Mouse (Mus musculus) spleen, adult 18-20 months (tissue): ENCODE results near the gene Thbs3.

Experiments used
- DNase-seq, 2 experiments: peaks; one replicate each; pipeline ENCODE4 v3.0.0; 2022; ENCODE audit warnings: mixed read lengths in 2 of 2

Thbs3 gene

DNA sequence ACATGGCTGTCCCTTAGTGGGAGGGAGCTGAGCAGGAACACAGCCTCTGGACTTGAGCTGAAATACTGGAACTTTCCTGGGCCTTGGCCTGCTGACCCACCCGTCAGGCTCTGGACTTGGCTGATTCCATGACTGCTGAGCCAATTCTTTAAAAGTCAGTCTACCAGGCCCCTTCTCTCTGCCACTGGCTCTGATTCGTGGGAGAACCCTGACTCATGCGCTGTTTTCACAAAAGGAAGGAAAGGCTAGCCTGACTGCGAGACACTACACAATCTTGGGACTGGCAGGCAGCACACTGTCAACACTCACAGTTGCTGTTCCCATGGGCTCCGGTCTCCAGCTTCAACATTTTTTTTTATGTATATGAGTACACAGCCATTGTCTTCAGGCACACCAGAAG, 41.2 kb downstream of the Thbs3 start:
- no peak for DNase-seq

DNA sequence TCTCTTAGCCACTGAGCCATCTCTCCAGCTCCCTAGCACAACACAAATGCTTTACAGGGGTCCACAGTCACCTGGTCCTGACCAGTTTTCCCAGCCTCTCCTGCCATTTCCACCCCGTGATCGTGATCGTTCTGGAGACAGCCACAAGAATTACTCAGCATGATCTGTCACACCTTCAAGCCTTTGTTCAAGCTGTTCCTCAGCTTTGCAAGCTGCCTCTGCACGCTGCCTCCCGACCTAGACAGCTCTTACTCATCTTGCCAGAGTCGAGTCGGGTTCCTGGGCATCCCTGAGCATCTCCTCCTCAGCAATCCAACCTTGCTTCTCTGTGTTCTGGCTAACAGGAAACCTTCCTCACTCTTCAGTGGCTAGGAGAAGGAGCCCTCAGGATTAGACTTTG, 44.1 kb downstream of the Thbs3 start, which contains the start of gene Dpm3:
Dpm3 (plus strand) TSS at position 283 of the 400 bp plus-strand sequence.
- DNase-seq, result no peak

DNA sequence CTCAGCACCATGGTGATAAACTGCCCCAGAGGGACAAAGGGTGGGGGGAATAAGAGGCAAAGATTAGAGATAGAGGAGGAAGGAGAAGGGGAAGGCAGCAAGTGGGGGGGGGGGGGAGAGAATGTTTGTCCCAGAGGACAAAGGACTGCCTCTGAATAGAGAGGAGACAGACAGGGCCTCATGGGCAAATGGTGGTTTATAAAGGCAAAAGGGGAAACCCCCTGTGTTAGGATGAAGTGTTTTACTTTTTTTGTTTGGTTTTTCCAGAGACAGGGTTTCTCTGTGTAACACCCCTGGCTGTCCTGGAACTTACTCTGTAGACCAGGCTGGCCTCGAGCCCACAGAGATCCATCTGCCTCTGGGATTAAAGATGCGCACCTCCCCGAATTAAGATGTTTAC, 45.2 kb downstream of the Thbs3 start:
- no peak for DNase-seq

DNA sequence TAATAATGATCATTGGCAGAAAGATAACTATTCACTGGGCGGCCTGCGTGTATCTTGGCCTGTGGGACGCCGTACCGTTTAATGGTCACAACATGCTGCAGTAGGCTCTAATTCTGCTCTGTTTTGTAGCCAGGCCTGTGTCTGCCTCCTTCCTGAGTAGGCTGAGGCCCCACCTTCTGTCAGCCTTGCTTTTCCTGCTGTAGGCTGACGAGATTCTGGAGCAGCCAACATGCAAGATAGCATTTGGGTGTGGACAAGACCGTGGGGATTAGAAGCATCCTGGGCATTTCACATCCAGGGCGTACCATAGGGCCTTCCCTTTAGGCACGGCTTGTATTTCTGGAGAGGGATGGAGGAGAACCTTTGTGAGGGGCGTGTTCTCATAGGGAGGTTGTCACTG, 47.4 kb downstream of the Thbs3 start:
- no peak for DNase-seq

DNA sequence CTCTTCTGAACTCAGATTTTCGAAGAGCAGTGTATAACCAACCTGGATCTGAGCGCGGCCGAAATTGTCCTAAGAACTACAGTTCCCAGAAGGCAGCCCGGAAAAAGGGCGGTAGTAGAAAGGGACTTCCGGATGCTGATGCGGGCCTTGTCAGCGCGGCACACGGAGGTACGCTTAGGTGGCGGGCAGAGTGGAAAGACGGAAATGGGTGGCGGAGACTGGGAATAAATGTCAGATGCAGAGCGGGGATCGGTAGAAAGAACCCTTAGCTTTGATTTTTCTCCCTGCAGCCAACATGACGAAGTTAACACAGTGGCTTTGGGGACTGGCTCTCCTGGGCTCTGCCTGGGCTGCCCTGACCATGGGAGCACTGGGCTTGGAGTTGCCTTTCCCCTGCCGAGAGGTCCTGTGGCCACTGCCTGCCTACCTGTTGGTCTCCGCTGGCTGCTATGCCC, 51.5 kb downstream of the Thbs3 start:
- peak; percentile 62 to 69 for DNase-seq

DNA sequence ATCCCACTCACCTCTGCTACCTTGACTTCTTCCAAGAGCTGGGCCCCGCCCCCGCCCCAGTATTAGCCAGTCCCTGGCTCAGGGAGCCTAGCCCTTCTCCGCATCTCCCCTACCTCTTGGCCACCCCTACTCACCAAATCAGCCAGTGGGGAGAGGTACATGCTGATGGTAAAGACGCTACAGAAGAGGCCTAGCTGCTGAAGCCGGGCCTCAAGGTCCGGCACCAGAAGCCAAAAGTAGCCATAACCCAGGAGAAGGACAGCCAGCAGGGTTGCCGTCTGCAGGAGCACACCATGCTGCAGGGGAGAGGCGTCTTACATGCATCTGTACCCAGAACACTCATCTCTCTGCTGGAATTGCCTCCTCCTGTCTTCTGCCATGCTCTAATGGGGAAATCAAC, 53.9 kb downstream of the Thbs3 start:
- no peak for DNase-seq

DNA sequence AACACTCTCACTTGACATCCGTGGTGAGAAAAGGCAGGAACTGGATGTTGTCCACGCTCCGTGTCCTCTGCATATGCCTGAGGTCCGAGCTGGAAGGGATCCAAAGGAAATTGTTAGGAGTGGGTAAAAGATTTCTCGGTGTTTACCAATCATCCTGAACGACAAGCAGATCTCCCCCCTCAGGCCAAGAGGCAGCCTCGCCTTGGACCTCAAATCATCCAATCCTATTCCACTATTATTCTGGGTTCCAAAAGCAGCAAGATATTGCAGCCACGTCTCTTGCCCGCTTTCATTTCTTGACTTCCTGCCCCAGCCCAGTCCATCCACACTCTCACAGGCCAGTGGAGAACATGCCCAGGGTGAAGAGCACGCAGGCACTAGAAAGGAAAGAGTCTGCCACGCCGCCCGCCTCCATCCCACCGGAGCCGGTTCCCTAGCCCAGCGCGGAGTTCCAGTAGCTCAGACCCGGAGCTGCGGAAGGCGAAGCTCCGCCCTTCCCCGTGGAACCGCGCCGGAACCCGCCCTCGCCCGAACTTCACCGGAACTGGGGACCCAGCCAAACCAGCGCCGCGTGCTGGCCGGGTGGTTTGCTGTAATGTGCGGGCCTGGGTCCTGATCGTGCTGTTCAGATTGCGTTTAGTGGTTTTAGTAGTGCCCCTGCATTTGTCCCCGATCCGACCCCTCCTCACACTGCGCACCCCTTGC, 55.2 kb downstream of the Thbs3 start, which contains the start of gene Slc50a1:
Slc50a1 (minus strand) TSS at position 520 of the 705 bp plus-strand sequence.
- DNase-seq, result peak; percentile 71 to 82

DNA sequence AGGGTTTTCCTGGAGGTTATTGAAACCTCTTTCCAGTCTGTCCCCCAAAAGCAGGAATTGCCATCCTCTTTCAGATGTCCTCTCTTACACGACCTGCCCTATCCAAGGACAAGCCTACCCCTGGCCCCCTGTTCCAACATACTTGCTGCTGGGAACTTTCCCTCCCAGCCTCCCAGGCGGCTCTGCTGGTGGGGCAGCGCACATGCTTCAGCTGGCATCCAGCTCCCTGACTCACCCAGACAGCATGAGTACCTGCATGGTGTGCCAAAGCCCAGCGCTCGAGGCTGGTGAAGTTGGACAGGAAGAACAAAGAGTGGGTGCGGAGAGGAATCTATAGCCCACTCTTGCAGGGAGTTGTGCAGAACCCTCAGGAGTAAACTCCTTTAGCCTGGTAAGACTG, 55.9 kb downstream of the Thbs3 start:
- DNase-seq, result peak in 1 of 2 experiments; percentile 23

DNA sequence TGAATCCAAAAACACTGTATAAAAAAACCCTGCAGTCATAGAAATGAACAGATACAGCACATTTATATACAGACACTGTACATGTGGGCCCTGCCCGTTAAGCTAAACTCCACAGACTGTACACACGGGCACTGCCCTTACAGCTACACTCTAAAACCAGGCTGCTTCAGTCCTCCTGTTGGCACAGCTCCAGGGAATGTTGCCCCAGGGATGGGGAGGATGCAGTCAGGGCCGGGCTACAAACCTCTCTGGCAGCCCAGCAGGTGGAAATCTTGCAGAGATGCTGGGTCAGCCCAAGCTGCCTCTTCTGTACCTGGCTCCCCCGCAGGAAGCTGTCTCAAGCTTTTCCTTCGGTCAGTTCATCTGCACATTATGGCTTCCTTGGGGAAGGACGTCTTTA, 56.8 kb downstream of the Thbs3 start:
- no peak for DNase-seq

DNA sequence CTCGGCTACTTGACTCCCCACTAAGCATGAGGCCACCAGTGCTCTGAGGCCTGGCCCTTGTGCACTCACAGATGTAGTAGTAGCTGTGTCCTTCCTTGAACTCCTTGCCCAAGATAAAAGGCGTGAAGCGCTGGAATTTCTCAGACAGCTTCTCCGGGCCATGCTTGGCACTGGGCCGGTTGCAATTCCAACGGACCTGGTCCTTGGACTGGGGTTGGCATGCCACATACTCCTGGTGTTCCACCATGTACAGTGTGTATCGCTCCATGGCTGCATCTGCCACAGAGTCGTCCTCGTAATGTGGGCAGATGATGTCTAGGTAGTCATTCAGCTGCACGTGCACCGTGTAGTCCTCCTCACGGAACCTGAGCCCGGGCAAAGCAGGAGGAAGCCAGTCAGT, 61.1 kb downstream of the Thbs3 start:
- DNase-seq, result no peak
